Mouse (Mus musculus): ENCODE results near the gene Prss8.
A peak's percentile ranks its signal among the peaks of the same experiment; 100 is the strongest.
"Not testable (repeated sequence)": the region's sequence is repeated elsewhere in the genome, so short reads cannot be mapped to it uniquely, and the experiment has no call there.

The Prss8 gene

GRCm38 (mm10) chr7:127927726-127928125 is 2.2 kb downstream of the Prss8 start:
- no peak for DNase-seq

DNA sequence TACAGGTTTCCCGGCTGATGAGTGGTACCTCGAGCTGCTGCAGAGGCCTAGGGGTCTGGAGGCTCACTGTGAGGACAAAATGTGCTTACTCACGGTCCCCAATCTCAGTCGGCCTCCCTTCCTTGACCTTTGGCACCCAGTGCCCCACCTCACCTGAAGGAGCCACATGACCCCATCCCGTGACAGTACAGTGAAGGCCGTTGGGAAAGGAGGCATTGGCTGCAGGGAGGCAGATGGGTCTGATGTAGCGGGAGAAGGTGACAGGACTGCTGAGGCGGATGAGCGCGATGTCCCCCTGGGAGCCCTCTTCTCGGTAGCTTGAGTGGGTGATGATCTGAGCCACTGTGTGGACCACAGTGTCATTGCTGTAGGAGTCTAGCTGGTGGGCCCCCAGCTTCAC is 3.1 kb downstream of the Prss8 start:
- DNase-seq, result no peak

- no peak for DNase-seq
Measured at GRCm38 (mm10) chr7:127926066-127926465, 3.8 kb downstream of the Prss8 start.

DNA sequence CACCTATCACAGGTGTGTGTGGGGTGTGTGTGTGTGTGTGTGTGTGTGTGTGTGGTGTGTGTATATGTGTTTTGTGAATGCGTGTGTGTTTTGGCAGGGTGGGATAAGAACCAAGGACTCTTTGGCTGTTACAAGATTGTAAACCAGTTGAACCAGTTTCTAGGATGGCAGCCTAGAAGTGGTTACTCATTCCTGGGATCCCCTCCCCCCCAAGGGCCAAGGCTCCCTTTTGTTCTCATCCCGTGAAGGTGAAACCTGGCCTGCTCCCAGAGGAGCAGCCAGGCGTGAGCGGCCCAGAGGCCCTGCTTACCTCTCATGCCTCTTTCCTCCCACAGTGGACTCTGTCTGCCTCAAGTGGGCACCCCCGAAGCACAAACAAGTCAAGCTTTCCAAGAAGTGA is 4.7 kb downstream of the Prss8 start:
- no peak for DNase-seq

- DNase-seq, result no peak
Measured at GRCm38 (mm10) chr7:127923714-127924113, 6.2 kb downstream of the Prss8 start.

DNA sequence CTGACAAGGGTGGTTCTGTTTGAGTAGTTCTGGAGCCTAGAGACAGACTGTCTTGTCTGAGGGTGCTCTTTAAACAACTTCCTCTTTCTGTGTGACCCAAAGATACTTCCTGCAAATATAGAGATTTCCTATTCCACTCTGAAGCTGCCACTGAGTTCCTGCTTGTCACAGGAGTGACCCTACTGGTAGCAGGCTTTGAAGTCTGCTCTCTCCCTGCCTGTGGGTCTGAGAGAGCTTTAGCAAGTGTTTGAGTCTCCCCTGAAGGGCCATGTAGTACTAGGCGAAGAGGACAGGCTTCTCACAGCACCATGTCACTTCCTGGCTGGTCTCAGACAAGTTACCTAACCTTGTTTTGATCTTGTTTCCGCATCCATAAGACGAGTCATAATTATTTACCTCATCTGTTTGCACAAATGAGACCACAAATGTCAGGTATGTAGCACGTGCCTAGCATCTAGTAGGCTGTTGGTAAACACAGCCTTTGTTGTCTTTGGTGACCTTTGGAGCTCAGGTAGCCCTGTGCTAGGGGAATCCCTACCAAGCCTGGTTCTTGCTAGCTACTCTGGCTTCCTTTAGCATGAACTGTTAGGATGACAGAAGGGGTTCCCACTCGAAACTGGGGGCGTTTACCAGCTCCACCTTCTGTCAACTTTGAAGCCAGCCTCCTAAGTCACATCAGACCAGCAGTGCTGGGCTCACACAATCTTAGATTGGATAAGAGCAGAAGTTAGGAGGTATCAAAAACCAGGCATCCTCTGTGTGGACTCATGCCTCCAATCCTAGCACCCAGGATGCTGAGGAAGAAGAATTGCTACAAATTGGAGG is 7.2 kb downstream of the Prss8 start:
- DNase-seq, result no peak

- peak; percentile 32 for DNase-seq
Measured at GRCm38 (mm10) chr7:127921516-127921915, 8.4 kb downstream of the Prss8 start.

DNA sequence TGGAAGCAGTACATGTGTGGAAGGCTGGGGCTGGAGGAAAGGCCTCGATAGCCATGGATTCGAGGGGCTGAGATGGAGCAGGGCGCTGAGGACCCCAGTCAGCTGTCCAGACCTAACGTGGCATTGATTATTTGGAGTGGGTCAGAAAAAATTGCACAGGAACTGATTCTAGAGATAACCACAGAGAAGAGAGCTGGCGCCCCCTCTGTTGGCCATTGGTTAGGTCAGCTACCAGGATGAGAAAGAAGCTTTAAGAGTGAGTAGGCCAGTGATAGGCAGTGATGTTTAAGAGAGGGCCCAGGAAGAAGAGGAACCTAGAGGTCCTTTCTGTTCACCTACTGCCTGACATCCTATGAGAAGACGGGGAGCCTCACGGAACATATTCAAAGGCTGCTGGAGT is 10.6 kb downstream of the Prss8 start:
- no peak for DNase-seq

DNA sequence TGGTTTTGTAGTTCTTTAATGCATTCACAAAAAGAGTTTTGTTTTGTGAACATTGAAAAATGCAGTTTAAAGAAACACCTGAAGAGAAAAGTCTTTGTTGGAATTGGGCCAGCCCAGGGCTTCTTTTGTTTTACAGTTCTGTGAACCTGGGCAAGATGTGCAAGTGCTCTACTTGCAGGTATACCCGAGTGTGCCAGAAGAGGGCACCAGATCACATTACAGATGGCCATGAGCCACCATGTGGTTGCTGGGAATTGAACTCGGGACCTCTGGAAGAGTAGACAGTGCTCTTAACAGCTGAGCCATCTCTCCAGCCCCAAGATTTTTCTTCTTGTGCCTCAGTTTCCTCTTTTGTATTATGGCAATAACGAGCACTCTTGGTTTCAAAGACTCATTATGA is 11.7 kb downstream of the Prss8 start:
- DNase-seq, result peak; percentile 52

DNA sequence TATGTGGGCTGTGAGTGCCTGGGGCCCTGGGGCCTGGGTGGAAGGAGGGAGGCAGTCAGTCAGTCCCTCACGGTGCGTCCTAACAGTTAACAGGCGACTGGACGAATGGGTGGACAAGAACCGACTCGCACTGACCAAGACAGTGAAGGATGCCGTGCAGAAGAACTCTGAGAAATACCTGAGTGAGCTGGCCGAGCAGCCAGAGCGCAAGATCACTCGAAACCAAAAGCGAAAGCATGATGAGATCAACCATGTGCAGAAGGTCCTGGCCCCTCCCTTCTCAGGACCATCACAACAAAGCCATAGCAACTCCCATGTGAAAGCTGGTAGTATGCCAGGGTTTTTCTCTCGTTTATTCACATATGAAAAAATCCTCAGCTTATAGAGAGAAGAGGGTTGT is 14.6 kb downstream of the Prss8 start:
- no peak for DNase-seq

GRCm38 (mm10) chr7:127912938-127913337 is 17.0 kb downstream of the Prss8 start:
- no peak for DNase-seq

DNA sequence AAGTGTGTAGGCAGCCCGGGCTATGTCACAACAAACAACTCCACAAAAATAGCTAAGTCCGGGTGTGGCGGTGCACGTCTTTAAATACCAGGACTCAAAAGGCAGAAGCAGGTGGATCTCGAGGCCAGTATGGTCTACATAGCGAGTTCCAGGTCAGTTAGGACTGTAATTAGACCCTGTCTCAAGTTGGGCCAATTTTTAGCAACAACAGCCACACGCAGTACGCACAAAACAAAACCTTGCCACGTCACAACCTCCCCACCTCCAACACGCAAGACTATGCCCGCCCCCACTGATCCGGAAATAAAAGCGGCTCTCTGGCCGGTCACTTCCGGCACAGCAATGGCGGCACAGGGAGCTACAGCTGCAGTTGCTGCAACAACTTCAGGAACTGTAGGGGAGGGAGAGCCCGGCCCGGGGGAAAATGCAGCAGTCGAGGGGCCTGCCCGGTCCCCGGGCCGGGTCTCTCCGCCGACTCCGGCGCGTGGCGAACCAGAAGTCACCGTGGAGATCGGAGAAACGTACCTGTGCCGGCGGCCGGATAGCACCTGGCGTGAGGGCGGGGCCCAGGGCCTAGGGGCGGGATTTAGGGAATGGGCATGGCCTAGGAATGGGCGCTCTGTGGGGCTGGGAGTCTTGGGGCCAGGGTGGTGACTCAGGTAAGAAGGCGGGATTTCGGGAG is 17.6 kb downstream of the Prss8 start, which contains the start of gene Kat8:
Kat8 (plus strand) TSS at position 327 of the 682 bp plus-strand sequence.
- DNase-seq, result peak; percentile 84

GRCm38 (mm10) chr7:127908656-127909055 is 21.2 kb downstream of the Prss8 start:
- DNase-seq, result no peak

GRCm38 (mm10) chr7:127907939-127908338 is 22.0 kb downstream of the Prss8 start:
- no peak for DNase-seq

DNA sequence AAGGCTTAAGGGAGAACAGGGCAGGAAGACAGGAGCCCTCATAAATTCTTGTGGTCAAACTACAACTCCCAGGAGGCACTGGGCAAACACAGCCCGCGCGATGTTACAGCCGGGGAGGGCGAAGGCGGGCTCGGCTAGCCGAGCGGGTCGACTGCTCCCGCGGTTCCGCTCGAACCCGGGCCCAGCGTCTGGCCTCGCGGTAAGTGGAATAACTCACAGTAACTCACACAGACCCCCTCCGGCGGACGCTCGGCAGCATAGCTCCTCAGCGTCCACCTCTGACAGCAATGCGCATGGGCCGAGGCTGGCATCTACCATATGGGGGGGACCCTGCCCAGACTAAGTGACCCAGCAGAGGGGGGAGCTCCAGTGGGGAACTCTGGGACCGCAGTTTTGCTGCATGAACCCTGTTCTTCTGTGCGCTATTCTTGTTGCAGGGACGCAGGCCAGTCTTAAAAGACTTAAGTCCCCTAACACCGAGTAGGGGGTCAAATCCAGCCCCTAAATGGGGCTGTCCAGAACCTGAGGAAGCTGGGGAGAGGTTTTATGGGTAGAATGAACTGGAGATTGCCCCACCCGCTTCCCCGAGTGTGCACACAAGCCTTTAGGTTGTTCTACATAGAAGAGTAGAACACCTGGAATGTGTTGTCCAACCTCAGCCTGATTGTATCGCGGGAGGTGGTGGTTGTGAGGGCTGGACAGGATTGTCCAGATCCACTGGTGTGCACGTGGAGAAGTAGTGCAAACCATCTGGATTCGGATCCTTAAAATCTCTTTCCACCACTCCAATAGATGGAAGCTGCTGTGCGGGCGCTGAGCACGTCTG is 25.7 kb downstream of the Prss8 start, which contains the start of gene Bckdk:
Bckdk (plus strand) TSS at position 112 of the 826 bp plus-strand sequence.
- DNase-seq, result peak; percentile 83

GRCm38 (mm10) chr7:127901772-127902171 is 28.1 kb downstream of the Prss8 start:
- no peak for DNase-seq

- no peak for DNase-seq
Measured at GRCm38 (mm10) chr7:127899997-127900396, 29.9 kb downstream of the Prss8 start.

DNA sequence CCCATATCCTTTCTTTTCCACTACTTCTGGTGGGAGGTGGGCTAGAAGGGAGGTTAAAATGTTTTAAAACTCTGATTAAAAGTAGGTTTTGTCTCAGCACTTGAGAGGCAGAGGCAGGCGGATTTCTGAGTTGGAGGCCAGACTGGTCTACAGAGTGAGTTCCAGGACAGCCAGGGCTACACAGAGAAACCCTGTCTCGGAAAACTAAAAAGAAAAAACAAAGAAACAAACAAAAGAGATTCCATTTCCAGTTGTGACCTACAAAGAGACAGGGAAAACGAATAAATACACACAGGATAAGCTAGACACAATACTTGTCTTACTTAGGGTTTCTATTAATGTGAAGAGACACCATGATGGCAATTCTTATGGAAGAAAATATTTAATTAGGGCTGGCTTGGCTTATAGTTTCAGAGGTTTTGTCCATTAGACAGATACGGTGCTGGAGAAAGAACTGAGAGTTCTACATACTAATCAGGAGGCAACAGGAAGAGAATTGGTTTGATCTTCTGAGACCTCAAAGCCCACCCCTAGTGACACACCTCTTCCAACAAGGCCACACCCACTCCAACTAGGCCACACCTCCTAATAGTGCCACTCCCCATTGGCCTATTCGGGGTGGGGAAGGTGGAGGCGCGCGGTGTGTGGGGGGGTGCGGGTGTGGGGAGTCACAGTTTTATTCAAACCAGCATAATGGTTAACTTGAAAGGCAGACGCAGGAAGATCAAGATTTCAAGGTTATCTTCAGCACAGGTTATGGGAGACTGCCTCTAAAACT is 31.5 kb downstream of the Prss8 start:
- no peak for DNase-seq

DNA sequence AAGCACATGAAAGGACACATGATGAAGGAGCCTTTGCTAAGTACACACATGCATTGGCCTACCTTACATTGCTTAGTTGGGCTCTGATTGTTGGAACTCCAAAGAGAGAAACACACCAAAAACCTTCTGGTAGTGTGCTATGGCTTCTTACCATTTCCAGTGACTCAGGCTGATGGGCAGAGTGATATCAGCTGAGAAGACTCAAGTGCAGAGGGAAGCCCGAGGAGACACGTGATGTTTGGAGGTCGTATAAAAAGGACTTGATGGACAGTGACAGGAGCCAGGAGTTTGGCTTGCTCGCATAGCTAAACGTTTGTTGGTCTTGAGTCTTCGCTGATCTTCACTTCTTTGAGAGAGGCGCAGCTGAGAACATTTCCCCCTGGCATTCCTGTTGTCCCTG is 32.4 kb downstream of the Prss8 start:
- no peak for DNase-seq

GRCm38 (mm10) chr7:127896384-127896783 is 33.5 kb downstream of the Prss8 start:
- DNase-seq, result peak; percentile 73

- not testable (repeated sequence) for DNase-seq
Measured at GRCm38 (mm10) chr7:127895891-127896290, 34.0 kb downstream of the Prss8 start.

DNA sequence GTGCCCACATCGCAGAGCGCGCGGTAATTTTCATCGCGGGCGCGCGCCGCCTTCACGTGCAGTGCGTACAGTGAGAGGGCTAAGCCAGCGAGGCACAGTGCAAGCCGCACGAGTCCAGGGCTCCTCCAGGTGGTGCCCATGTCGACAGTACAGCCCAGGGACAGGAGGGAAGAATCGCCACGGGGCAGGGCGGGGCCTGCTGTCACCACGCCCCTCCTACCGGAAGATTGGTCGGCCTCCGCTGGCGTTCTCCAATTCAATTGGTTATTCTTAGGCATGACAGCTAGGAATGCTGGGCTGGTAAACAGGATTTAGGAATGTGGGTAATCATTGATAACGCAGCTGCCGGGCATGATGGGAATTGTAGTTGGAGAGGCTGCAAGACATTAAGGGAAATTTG is 34.5 kb downstream of the Prss8 start, which contains the start of the genes Gm21974 and Vkorc1:
Gm21974 (minus strand) TSS at position 13 of the 400 bp plus-strand sequence.
Vkorc1 (minus strand) TSS at position 176 of the 400 bp plus-strand sequence.
- DNase-seq, result peak; percentile 88

Data from right cerebral cortex, postnatal 14 days (tissue).